Mouse (Mus musculus) left cerebral cortex, postnatal 4 days (tissue): ENCODE measurements at regions not wholly inside any gene's neighbourhood (a gene's known extent, or its start where the extent isn't known, plus 50 kb on each side); places are given as distances from the start of the nearest gene placed in this dataset.

Experiments used
- DNase-seq: peaks from one replicate; pipeline ENCODE4 v3.0.0-alpha.2; 2022
- intact Hi-C: fragments of 180-260 bp; cut with DNase I; formaldehyde crosslinking; loops from one replicate; pipeline ENCODE4 v1.15.1; 2025

GRCm38 (mm10) chr10:67618112-67618511, 69.4 kb upstream of the Ado start:
- intact Hi-C loops = no loop called here
- DNase-seq = no peak

GRCm38 (mm10) chr10:67615016-67615415, 66.3 kb upstream of the Ado start:
- intact Hi-C loops = no loop called here
- DNase-seq = no peak

GRCm38 (mm10) chr10:67610689-67611088, 61.9 kb upstream of the Ado start:
- DNase-seq = no peak
- intact Hi-C loops = no loop called here

GRCm38 (mm10) chr10:67608033-67608432, 59.3 kb upstream of the Ado start:
- peak; percentile 3 for DNase-seq
- intact Hi-C loops = no loop called here

GRCm38 (mm10) chr10:67607297-67608032, 58.7 kb upstream of the Ado start:
- no peak for DNase-seq
- intact Hi-C loops = no loop called here

GRCm38 (mm10) chr10:67606739-67607138, 58.0 kb upstream of the Ado start:
- no peak for DNase-seq
- intact Hi-C loops = no loop called here

DNA sequence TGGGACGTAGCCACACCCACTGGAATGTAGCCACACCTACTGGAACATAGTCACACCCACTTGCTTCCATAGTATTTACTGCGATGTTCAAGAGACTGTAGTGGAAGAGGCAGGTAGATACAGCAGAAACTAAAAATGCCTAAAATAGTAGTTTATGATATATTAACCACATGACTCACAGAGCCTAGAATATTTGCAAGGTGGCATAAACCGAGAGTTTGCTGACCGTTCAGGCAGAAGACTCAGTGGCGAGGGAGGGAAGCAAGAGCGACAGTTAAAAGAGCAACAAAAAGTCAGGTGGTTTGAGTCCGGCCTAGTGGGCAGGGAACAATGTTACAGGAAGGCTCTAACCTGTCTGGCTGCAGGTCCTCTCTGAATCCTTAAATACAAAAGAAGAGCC, 50.6 kb upstream of the Ado start:
- intact Hi-C loops = no loop called here
- no peak for DNase-seq

GRCm38 (mm10) chr10:67598590-67599047, 49.9 kb upstream of the Ado start:
- intact Hi-C loops = no loop called here
- no peak for DNase-seq
